In genomic region chr7:34968749-34969433, GRCm38 (mm10) we compare ENCODE assay signal across 11 mouse cellular contexts. TPM values are rescaled to one million over a fixed set of nuclear protein-coding genes. Genes with fewer than 3 reads are reported as not detected.
DNase-seq lines count a peak whose midpoint lies in the region; ATAC-seq lines count a peak whose summit lies in the region.
"Had no signal": no experiment of that assay in that cellular context is flagged by ENCODE, and none has a peak within 500 bp of the region (broad histone marks: within the 10 kb centered on the region; RNA-seq: fewer than 3 reads in every experiment).

No protein-coding gene starts in this region.

- WGBS in heart, embryonic 11.5 days (ENCODE audit: insufficient replicate concordance), result 76% methylated on average over 3 of the region's 3 CpGs
- WGBS in liver, embryonic 13.5 days (ENCODE audit: insufficient replicate concordance), result 40% methylated on average over 3 of the region's 3 CpGs
- WGBS in stomach, embryonic 15.5 days, result 86% methylated on average over 3 of the region's 3 CpGs
- WGBS in hindbrain, embryonic 14.5 days, result 85% methylated on average over 3 of the region's 3 CpGs

- H3K36me3 ChIP-seq in heart, embryonic 11.5 days (ENCODE audit: control insufficient read depth, insufficient read depth, low read length), result peaks cover 5% of the 10 kb centered on the region; the same call in 1 of the 2 replicates
- H3K36me3 ChIP-seq in liver, embryonic 13.5 days, result peaks cover 25% of the 10 kb centered on the region
- H3K36me3 ChIP-seq in stomach, embryonic 15.5 days, result 0 out of 2 replicates have a peak, but pooled peaks cover 11% of the 10 kb centered on the region
- H3K36me3 ChIP-seq in hindbrain, embryonic 14.5 days (replicated peaks; ENCODE audit: control insufficient read depth, insufficient read depth), result no peaks in the 10 kb centered on the region

- peak; percentile 77; the same call in 1 of the 2 replicates for ATAC-seq in heart, embryonic 11.5 days (replicated peaks; ENCODE audit: insufficient number of reproducible peaks, low FRiP score, low TSS enrichment)
- peak; percentile 87 for ATAC-seq in common myeloid progenitor, adult 5-6 weeks (replicated peaks; ENCODE audit: low read depth, poor library complexity, severe bottlenecking)
- peak; percentile 98 for ATAC-seq in liver, embryonic 13.5 days (ENCODE audit: low read depth)
- peak; percentile 84 for ATAC-seq in stomach, embryonic 15.5 days (ENCODE audit: insufficient read depth, low FRiP score, low read depth)
- ATAC-seq in CD4-positive, CD25-positive, alpha-beta regulatory T cell, adult 4 months, result no peak
- no peak for ATAC-seq in hindbrain, embryonic 14.5 days (ENCODE audit: low FRiP score)

- intact Hi-C loops in heart, postnatal 14 days (cut with DNase I), result no loop called here

- peaks cover 4% of the 10 kb centered on the region for H3K4me1 ChIP-seq in heart, embryonic 11.5 days (ENCODE audit: control insufficient read depth, insufficient read depth, low read length)
- peaks cover 35% of the 10 kb centered on the region for H3K4me1 ChIP-seq in liver, embryonic 13.5 days (replicated peaks)
- H3K4me1 ChIP-seq in stomach, embryonic 15.5 days, result no peaks in the 10 kb centered on the region
- peaks cover 24% of the 10 kb centered on the region; the same call in 1 of the 2 replicates for H3K4me1 ChIP-seq in hindbrain, embryonic 14.5 days (replicated peaks; ENCODE audit: control insufficient read depth, insufficient read depth, low read length)

- H3K4me2 ChIP-seq in heart, embryonic 11.5 days, result no peak overlapping the region
- peak overlapping the region; percentile 51 for H3K4me2 ChIP-seq in liver, embryonic 13.5 days
- no peak overlapping the region for H3K4me2 ChIP-seq in stomach, embryonic 15.5 days
- no peak overlapping the region for H3K4me2 ChIP-seq in hindbrain, embryonic 14.5 days (replicated peaks)

- H3K27me3 ChIP-seq in heart, embryonic 11.5 days (ENCODE audit: control insufficient read depth, insufficient read depth, low read length), result no peaks in the 10 kb centered on the region
- H3K27me3 ChIP-seq in liver, embryonic 13.5 days, result no peaks in the 10 kb centered on the region
- no peaks in the 10 kb centered on the region for H3K27me3 ChIP-seq in stomach, embryonic 15.5 days (replicated peaks)
- H3K27me3 ChIP-seq in hindbrain, embryonic 14.5 days (ENCODE audit: control insufficient read depth, insufficient read depth, low read length), result no peaks in the 10 kb centered on the region

- H3K9me3 ChIP-seq in heart, embryonic 11.5 days (replicated peaks; ENCODE audit: control insufficient read depth, low read length), result no peaks in the 10 kb centered on the region
- no peaks in the 10 kb centered on the region for H3K9me3 ChIP-seq in liver, embryonic 13.5 days (replicated peaks)
- H3K9me3 ChIP-seq in stomach, embryonic 15.5 days, result no peaks in the 10 kb centered on the region
- no peaks in the 10 kb centered on the region for H3K9me3 ChIP-seq in hindbrain, embryonic 14.5 days (ENCODE audit: control insufficient read depth, low read length)
- H3K9me3 ChIP-seq: midbrain, embryonic 10.5 days had no signal

- DNase-seq in heart, postnatal 14 days, result no peak
- peak; percentile 77 for DNase-seq in liver, embryonic 13.5 days
- DNase-seq in gastrocnemius, postnatal 4 days (ENCODE audit: low spot score in 2 of 2), result no peak
- no peak for DNase-seq in hindbrain, embryonic 14.5 days (ENCODE audit: low spot score)
- DNase-seq: lung, adult 2 months had no signal

- peak overlapping the region; percentile 29; the same call in 1 of the 2 replicates for H3K27ac ChIP-seq in heart, embryonic 11.5 days (ENCODE audit: low read depth, low read length)
- H3K27ac ChIP-seq in liver, embryonic 13.5 days, result peak overlapping the region; percentile 90
- H3K27ac ChIP-seq in stomach, embryonic 15.5 days, result no peak overlapping the region
- H3K27ac ChIP-seq in hindbrain, embryonic 14.5 days, result no peak overlapping the region
- H3K27ac ChIP-seq: left cerebral cortex, adult 2 months; midbrain, embryonic 10.5 days had no signal

- no peak overlapping the region for H3K9ac ChIP-seq in heart, embryonic 11.5 days (ENCODE audit: low read depth, low read length)
- H3K9ac ChIP-seq in liver, embryonic 13.5 days, result peak overlapping the region; percentile 65
- no peak overlapping the region for H3K9ac ChIP-seq in stomach, embryonic 15.5 days
- H3K9ac ChIP-seq in hindbrain, embryonic 14.5 days, result no peak overlapping the region

- no peak overlapping the region for H3K4me3 ChIP-seq in heart, embryonic 11.5 days (ENCODE audit: low read depth, low read length)
- peak overlapping the region; percentile 49 for H3K4me3 ChIP-seq in liver, embryonic 13.5 days (replicated peaks)
- no peak overlapping the region for H3K4me3 ChIP-seq in stomach, embryonic 15.5 days (replicated peaks)
- no peak overlapping the region for H3K4me3 ChIP-seq in hindbrain, embryonic 14.5 days (replicated peaks; ENCODE audit: low read length)
- H3K4me3 ChIP-seq: left cerebral cortex, adult 2 months; midbrain, embryonic 10.5 days had no signal

RNA-seq across cellular contexts. Expression of gene Pepd, which starts 56.7 kb away (rescaled TPM):
- 53.9 and 54.0 TPM in 2 replicates for polyA plus RNA-seq in heart, embryonic 11.5 days (2014; fragmentation: Nextera tagmentation; extraction: Ambion mirVana)
- total RNA-seq in heart, postnatal 14 days (2021), result 10 to 100 TPM; 22.2 to 23.9 TPM
- total RNA-seq in common myeloid progenitor, adult 5-6 weeks (2017), result 30.1 and 33.0 TPM in 2 replicates
- 50.8 and 54.9 TPM in 2 replicates for polyA plus RNA-seq in liver, embryonic 13.5 days (2015; fragmentation: Nextera tagmentation; extraction: Ambion mirVana)
- 68.9 and 71.4 TPM in 2 replicates for polyA plus RNA-seq in stomach, embryonic 15.5 days (2015; fragmentation: Nextera tagmentation; extraction: Ambion mirVana)
- 10 to 100 TPM; 33.0 to 39.9 TPM for total RNA-seq in gastrocnemius, postnatal 4 days (2021)
- polyA plus RNA-seq in CD4-positive, CD25-positive, alpha-beta regulatory T cell, adult 4 months (2017; shearing (Covaris generic)), result 10 to 100 TPM; 49.8 to 70.8 TPM
- 63.8 and 68.2 TPM in 2 replicates for polyA plus RNA-seq in hindbrain, embryonic 14.5 days (2014; fragmentation: Nextera tagmentation; extraction: Ambion mirVana)

Comparison
In these comparisons a context has a peak if more than half of its experiments do, and no peak if none do; other contexts are left out.
1. ATAC-seq: peak in heart, embryonic 11.5 days (single experiment), common myeloid progenitor, adult 5-6 weeks (single experiment), liver, embryonic 13.5 days (single experiment) and stomach, embryonic 15.5 days (single experiment); none in CD4-positive, CD25-positive, alpha-beta regulatory T cell, adult 4 months (single experiment) and hindbrain, embryonic 14.5 days (single experiment).
2. H3K27ac ChIP-seq: peak in heart, embryonic 11.5 days (single experiment) and liver, embryonic 13.5 days (single experiment); none in stomach, embryonic 15.5 days (single experiment) and hindbrain, embryonic 14.5 days (single experiment).